Mouse (Mus musculus) kidney, embryonic 16.5 days (tissue): ENCODE results near the gene Mrpl23. TPM values are rescaled to one million over a fixed set of nuclear protein-coding genes. Genes with fewer than 3 reads are reported as not detected.

Experiments used
- ATAC-seq: fragments of 200-750 bp; cut with Nextera tagmentation; 2 replicates; pipeline ENCODE4 v1.8.0; 2017; ENCODE audit warnings: moderate TSS enrichment; ENCODE audit not compliant: low FRiP score, low TSS enrichment
- H3K27ac ChIP-seq: fragments of 300-500 bp; sonication (generic); 2 replicates; pipeline ENCODE4 v1.5.1; 2014; ENCODE audit warnings: low read length
- H3K27me3 ChIP-seq: fragments of 300-500 bp; sonication (generic); 2 replicates; pipeline ENCODE4 v1.6.1; 2014; ENCODE audit warnings: low read length, control low read depth, mixed read lengths; ENCODE audit not compliant: insufficient read depth
- H3K36me3 ChIP-seq: fragments of 300-500 bp; sonication (generic); 2 replicates; pipeline ENCODE4 v1.6.1; 2014; ENCODE audit warnings: low read length, control low read depth, mixed read lengths; ENCODE audit not compliant: insufficient read depth
- H3K4me1 ChIP-seq: fragments of 300-500 bp; sonication (generic); 2 replicates; pipeline ENCODE4 v1.6.1; 2014; ENCODE audit warnings: low read length, control low read depth, mixed read lengths; ENCODE audit not compliant: insufficient read depth
- H3K4me2 ChIP-seq: fragments of 300-500 bp; sonication (generic); replicated peaks from 2 replicates; pipeline ENCODE4 v1.6.1; 2014; ENCODE audit warnings: low read depth, low read length
- H3K4me3 ChIP-seq: fragments of 300-500 bp; sonication (generic); 2 replicates; pipeline ENCODE4 v1.5.1; 2014; ENCODE audit warnings: mild to moderate bottlenecking, low read length
- H3K9ac ChIP-seq: fragments of 300-500 bp; sonication (generic); replicated peaks from 2 replicates; pipeline ENCODE4 v1.6.1; 2014; ENCODE audit warnings: low read length
- H3K9me3 ChIP-seq: fragments of 300-500 bp; sonication (generic); 2 replicates; pipeline ENCODE4 v1.6.1; 2016; ENCODE audit warnings: low read length, control low read depth
- WGBS: fragments of 180-500 bp; shearing (Covaris S2); extraction: QIAGEN DNeasy Blood & Tissue Kit; methylation state at CpG from one replicate; pipeline ENCODE4 v1.1.7; 2014; 5-methylcytosine and 5-hydroxymethylcytosine counted together
- polyA plus RNA-seq: library from polyadenylated mRNA; unstranded; fragments of >200 nt; fragmentation: Nextera tagmentation; extraction: Ambion mirVana; gene quantifications from 2 replicates; pipeline ENCODE4 v1.2.1, GENCODE M21; 2015

Gene Mrpl23
- polyA plus RNA-seq, 1 experiment from 2014 or later: 24.6 TPM

DNA sequence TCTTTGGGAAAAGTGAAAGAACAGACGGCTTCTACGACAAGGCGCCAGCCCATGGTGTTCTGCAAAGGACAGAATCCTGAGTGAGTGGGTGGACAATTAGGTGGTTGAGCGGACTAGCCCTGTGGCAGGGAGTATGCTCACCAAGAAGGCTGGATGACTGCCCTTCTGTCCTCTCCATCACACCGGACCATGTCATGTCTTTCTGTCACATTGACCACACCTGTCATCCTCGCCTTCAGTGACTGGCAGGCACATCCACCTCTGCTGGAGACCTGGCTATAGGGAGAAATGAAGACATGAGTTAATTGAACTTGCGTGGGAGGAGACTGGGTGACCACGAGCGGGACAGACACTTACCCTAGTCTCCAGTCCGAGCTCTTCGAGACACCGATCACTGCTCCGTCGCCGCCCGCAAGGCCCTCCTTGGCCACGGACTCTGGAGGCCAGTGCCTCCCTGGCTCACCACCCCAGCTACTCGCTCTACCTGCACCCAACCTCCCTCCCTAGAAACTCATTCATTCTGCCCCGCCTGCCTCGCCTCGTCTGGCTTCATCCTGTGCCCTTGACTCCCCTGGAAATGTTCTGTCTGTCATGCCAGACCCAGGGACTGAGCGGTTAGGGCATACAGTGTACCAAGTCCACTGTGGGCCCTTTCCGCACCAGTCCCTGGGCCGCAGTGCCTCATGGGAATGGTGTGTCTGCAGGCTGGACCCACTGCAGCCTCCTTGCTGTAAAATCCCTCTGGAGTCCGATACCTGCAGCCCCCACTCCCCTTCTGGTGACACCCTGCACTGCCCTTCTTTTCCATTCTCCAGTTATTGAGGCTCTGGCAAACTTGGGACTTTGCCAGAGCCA lies 44.2 kb downstream of the Mrpl23 start:
- peak overlapping the region; percentile 89 for H3K27ac ChIP-seq

DNA sequence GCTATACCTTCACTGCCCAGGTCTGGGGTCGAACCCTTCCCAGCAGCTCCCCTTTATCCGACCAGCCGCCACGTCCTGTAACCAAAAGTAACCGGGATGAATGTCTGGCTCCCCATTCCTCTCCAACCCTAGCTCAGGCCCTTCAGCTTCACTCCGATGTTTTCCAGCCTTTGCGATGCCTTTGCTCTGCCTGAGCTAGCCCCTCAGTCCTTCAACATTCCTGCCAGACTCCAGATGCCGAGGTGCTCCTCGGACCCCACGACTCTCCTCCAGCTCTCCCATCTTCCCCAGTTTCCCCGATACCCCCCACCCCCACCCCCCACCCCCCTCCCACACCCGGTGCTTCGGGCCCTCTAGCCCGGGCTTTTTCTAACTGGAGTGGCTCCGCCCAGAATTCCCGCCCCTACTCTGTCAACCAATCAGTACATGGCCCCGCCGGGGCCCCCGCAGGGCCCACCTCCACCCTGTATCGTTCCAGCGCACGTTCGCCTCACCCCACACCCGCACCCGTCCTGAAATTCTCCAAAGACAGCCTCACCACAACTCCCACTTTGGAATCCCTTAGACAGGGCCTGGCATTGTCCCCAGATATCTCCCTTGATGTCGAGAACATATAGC lies 45.4 kb downstream of the Mrpl23 start:
- peak; percentile 77 for ATAC-seq
- Histone ChIP-seq H3K9ac (peak overlapping the region; percentile 74), H3K27me3 (no peaks in the 10 kb centered on the region), H3K9me3 (peaks cover 19% of the 10 kb centered on the region; the same call in 1 of the 2 replicates), H3K4me3 (peak overlapping the region; percentile 53), H3K27ac (peak overlapping the region; percentile 89), H3K4me1 (peaks cover 37% of the 10 kb centered on the region), H3K4me2 (peak overlapping the region; percentile 51), H3K36me3 (no peaks in the 10 kb centered on the region)
- WGBS: 40% methylated on average over 21 of the region's 26 CpGs

More for the DNA sequence above, 44.2 kb downstream of the Mrpl23 start:
- peaks cover 19% of the 10 kb centered on the region; the same call in 1 of the 2 replicates for H3K9me3 ChIP-seq
- H3K27me3 ChIP-seq: no peaks in the 10 kb centered on the region
- no peaks in the 10 kb centered on the region for H3K36me3 ChIP-seq
- peak overlapping the region; percentile 74 for H3K9ac ChIP-seq
- 50% methylated on average over 24 of the region's 25 CpGs for WGBS
- H3K4me2 ChIP-seq: peak overlapping the region; percentile 51
- ATAC-seq: no peak
- H3K4me1 ChIP-seq: peaks cover 49% of the 10 kb centered on the region
- H3K4me3 ChIP-seq: peak overlapping the region; percentile 53

DNA sequence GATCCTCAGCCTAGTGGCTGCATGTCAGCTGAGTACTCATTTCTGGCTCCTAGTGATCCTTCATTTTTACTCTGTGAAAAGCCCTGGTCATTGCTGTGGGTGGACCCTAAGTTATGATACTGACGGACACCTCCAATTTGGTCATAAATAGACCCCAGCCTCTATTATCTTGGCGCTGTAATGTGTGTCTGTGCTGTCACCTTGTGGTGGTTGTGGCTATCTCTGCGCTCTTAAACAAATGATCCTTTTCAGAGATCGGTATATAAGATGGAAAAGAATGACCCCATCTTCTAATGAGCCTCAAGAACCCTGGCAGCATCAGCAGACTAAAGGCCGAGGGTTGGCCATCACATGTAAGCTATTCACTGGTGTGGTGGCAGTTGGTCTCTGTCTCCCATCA lies 46.6 kb downstream of the Mrpl23 start:
- H3K36me3 ChIP-seq: no peaks in the 10 kb centered on the region
- H3K4me2 ChIP-seq: no peak overlapping the region
- peaks cover 19% of the 10 kb centered on the region; the same call in 1 of the 2 replicates for H3K9me3 ChIP-seq
- H3K4me1 ChIP-seq: peaks cover 26% of the 10 kb centered on the region
- H3K27ac ChIP-seq: peak overlapping the region; percentile 77; the same call in 1 of the 2 replicates
- H3K4me3 ChIP-seq: no peak overlapping the region
- no peak for ATAC-seq
- H3K9ac ChIP-seq: no peak overlapping the region
- WGBS: 65% methylated on average over 5 of the region's 5 CpGs
- H3K27me3 ChIP-seq: no peaks in the 10 kb centered on the region

DNA sequence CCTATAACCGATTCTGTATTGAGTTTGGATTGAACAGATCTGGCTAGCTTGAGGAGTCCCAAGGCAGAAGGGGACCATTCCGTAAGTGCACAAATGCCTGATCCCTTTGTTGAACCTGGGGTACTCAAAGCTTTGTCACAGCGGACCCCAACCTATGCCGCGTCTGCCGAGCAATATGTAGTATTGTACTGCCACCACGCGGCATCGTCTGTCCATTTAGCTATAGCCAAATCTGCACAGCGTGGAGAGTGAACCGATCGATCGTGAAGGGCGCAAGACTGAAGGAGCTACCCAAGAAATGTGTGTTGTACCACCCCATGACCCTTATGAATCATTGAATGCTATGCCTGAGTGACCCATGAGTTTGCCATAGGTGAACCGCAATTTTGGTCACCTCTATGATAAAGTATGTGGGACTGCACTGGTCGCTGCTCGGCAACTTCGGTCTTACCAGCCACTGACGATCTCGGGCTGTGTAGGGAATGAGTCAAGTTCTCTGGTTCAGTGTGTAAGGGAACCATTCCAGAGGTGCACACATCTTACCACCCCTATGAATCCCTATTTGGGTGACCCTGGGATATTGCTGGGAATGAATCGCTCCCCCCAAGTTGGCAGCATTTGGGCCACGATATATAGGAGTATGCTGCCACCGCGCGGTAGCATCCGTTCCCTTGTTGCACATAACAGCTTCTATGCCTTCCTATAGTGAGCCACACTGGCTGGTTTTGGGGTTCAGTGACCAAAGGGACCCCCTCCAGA lies 47.8 kb downstream of the Mrpl23 start:
- Histone ChIP-seq H3K36me3 (no peaks in the 10 kb centered on the region), H3K9me3 (peaks cover 19% of the 10 kb centered on the region; the same call in 1 of the 2 replicates), H3K9ac (peak overlapping the region; percentile 51), H3K27ac (no peak overlapping the region), H3K4me1 (peaks cover 16% of the 10 kb centered on the region), H3K4me2 (peak overlapping the region; percentile 70), H3K4me3 (peak overlapping the region; percentile 40), H3K27me3 (no peaks in the 10 kb centered on the region)
- peak; percentile 20; the same call in 1 of the 2 replicates for ATAC-seq
- 45% methylated on average over 26 of the region's 26 CpGs for WGBS

DNA sequence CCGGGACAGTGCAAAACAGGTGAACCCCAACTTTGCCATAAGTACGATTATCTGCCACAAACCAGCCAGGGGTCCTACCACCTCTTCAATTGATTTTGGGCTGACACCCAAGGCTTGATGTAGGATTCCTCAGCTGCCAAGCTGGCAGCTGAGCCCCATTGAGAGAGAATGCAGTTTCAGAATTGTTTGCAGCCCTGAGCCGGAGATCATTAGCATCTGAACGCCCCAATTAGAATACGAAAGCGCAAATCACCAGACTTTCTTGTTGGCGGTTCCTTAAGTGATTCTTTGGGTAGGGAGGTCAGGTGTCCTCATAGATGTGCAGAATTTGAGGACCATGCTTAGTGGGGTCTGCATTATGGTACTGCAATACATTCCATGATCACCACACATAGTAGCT lies 48.7 kb downstream of the Mrpl23 start:
- H3K27me3 ChIP-seq: no peaks in the 10 kb centered on the region
- 55% methylated on average over 7 of the region's 7 CpGs for WGBS
- H3K27ac ChIP-seq: no peak overlapping the region
- no peaks in the 10 kb centered on the region for H3K36me3 ChIP-seq
- peaks cover 11% of the 10 kb centered on the region for H3K4me1 ChIP-seq
- no peak overlapping the region for H3K4me3 ChIP-seq
- ATAC-seq: no peak
- no peak overlapping the region for H3K9ac ChIP-seq
- no peak overlapping the region for H3K4me2 ChIP-seq
- peaks cover 19% of the 10 kb centered on the region; the same call in 1 of the 2 replicates for H3K9me3 ChIP-seq

DNA sequence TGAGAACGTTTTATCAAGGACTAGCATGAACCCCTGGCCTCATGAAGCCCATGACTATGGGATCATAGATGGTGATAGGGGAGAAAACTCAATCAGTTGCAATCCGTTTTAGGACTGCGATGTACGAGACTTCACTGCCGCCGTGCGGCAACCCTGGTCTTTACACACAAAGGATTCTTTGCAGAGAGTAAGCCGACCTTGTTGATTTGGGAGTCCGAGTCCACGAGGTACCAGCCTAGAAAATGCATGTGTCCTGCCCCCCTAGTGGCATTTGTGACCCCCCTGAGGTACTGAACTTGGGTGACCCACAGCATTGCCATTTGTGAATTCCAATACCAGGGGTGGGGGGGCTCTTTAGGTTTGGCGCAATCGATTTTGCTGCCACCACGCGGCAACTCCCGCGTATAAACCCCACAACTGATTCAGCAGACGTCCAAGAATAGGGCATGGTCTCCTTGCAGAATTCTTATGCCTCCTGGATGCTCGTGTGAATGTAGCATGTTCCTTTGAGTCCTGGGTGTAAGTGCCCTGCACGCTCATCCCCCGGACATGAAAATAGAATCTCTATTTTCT lies 49.3 kb downstream of the Mrpl23 start:
- Histone ChIP-seq H3K9me3 (peaks cover 19% of the 10 kb centered on the region; the same call in 1 of the 2 replicates), H3K27me3 (no peaks in the 10 kb centered on the region), H3K4me3 (peak overlapping the region; percentile 21), H3K4me1 (peaks cover 9% of the 10 kb centered on the region), H3K9ac (no peak overlapping the region; the same call in 1 of the 2 replicates), H3K27ac (no peak overlapping the region), H3K4me2 (peak overlapping the region; percentile 43), H3K36me3 (no peaks in the 10 kb centered on the region)
- 50% methylated on average over 20 of the region's 20 CpGs for WGBS
- no peak for ATAC-seq

DNA sequence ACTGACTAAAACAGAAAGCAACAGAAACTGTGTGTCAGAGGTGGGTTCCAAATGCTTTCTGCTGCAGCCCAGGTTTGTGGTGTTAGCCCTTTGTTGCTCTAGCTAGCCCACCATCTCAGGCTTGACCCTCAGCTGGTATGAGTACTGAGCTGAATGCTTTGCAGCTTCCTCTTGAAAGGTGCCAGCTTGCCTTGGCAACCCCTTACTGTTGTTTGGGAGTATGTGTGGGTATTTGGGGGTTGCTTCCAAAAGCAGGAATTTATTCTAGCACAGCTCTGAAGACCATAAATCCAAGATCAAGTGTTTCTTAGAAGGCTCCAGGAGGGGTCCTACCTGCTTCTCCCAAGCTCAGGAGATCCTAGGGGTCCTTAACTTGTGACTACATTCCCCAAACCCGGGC lies 52.4 kb downstream of the Mrpl23 start:
- H3K9ac ChIP-seq: no peak overlapping the region
- no peaks in the 10 kb centered on the region for H3K36me3 ChIP-seq
- no peaks in the 10 kb centered on the region for H3K27me3 ChIP-seq
- no peak overlapping the region for H3K27ac ChIP-seq
- peaks cover 5% of the 10 kb centered on the region; the same call in 1 of the 2 replicates for H3K4me1 ChIP-seq
- no peak overlapping the region for H3K4me3 ChIP-seq
- 41% methylated on average over 1 of the region's 1 CpGs for WGBS
- H3K4me2 ChIP-seq: no peak overlapping the region
- ATAC-seq: no peak
- H3K9me3 ChIP-seq: peaks cover 17% of the 10 kb centered on the region; the same call in 1 of the 2 replicates

DNA sequence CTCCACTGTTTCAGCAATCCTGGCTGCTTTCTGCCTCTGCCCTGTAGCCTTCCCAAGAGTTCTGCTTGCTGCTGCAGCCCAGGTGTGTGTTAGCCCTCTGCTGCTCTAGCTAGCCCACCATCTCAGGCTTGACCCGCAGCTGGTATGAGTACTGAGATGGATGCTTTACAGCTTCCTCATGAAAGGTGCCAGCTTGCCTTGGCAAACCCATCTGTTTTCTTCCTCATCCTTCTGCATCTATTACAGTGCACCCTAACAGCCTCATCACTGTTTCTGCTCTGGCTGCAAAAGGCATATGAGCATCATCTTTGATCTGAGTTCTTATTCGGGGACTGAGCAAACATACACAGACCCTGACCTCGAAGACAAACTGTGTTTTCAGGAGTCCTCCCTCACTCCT lies 53.4 kb downstream of the Mrpl23 start:
- Histone ChIP-seq H3K4me1 (peaks cover 5% of the 10 kb centered on the region; the same call in 1 of the 2 replicates), H3K27me3 (no peaks in the 10 kb centered on the region), H3K27ac (no peak overlapping the region), H3K4me2 (no peak overlapping the region), H3K9ac (no peak overlapping the region), H3K9me3 (peaks cover 7% of the 10 kb centered on the region; the same call in 1 of the 2 replicates), H3K4me3 (no peak overlapping the region), H3K36me3 (no peaks in the 10 kb centered on the region)
- no peak for ATAC-seq
- WGBS: 82% methylated on average over 3 of the region's 3 CpGs

DNA sequence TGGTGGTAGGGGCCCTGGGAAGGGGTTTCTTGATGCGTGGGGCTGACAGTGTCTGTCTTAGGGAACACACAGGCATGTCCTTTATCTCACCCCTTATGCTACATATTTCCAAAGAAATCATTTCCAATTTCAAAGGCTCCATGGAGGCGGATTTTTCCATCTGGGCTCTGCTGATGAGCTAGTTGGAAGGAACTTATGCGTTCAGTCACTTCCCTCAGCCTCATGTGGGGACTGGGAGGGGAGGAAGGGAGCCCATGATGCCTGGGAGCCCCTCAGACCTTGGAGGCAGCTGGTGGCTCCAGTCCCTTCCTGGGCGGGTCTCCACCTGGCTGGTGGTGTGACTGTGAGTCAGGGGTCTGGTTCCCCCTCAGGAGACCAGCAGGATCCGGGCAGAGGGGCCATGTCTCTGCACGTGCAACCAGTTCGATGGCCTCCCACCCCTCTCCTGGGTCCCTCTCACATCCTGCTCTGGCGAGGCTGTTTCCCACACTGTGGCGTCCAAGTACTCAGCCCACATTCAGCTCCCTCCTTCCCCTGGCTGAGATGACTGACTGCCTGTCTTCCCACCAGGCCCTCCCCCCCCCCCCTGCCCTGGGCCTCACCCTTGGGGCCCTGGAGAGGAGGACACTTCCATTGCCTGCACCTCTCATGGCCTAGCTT lies 55.9 kb downstream of the Mrpl23 start:
- Histone ChIP-seq H3K27ac (no peak overlapping the region), H3K27me3 (no peaks in the 10 kb centered on the region), H3K4me2 (no peak overlapping the region), H3K4me3 (no peak overlapping the region), H3K36me3 (no peaks in the 10 kb centered on the region), H3K9ac (no peak overlapping the region; the same call in 1 of the 2 replicates), H3K4me1 (peaks cover 9% of the 10 kb centered on the region; the same call in 1 of the 2 replicates), H3K9me3 (no peaks in the 10 kb centered on the region)
- peak; percentile 27; the same call in 1 of the 2 replicates for ATAC-seq
- 61% methylated on average over 9 of the region's 9 CpGs for WGBS
